Mouse (Mus musculus) colon, adult 2 months (tissue): Measurements from ENCODE around the gene Zfp60. TPM values are rescaled to one million over a fixed set of nuclear protein-coding genes. Genes with fewer than 3 reads are reported as not detected.

Source experiments
- polyA plus RNA-seq: library from polyadenylated mRNA; depleted of rRNA; stranded (reverse); fragments of >200 nt; gene quantifications from 2 replicates; pipeline ENCODE4 v1.2.3, GENCODE M21; 2012; rRNA removed

The Zfp60 gene
- polyA plus RNA-seq, result 0.73 and 1.0 TPM in 2 replicates

GRCm38 (mm10) chr7:27731281-27731883 lies at the start of gene Zfp60:
Gene Zfp60 (plus strand): TSS chr7:27731389.

DNA sequence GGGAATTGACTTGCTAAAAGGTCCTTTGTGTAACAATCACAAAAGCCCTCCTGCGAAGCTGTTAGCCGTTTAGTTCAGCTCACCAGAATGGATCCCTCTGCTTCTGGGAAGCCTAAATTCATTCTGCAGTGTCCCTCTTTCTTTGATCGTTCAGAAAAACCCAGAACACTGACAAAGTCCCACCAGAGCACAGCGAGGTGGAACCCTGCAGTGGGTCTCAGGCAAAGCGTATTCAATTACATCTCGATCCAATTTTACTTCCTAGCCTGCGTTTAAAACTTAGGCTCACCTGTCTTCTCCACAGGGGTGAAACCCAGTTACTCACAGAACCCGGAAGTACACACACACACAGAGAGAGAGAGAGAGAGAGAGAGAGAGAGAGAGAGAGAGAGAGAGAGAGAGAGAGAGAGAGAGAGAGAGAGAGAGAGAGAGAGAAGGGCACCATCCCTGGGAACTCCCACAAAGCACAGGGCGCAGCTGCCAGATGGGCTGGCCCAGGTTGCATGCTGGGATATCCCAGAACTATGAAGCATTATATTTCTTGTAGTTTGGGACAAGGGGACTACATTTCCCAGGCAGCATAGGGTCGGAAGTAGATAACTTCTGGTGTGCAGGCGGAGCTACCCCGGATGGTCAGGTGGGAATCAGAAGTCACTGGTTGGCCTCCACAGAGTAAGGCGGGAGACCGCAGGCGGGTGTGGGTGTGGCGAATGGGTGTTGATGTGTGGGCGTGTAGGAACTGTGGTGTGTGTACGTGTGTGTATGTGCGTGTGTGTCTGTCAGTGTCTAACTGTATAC lies 42.2 kb upstream of the Zfp60 start, which contains the start of gene Zfp607b:
Gene Zfp607b (plus strand): TSS at position 526 of the 798 bp plus-strand sequence.

Other genes with a start within 250 kb of the Zfp60 start
- gene Sertad1, start 244.5 kb upstream of the Zfp60 start, polyA plus RNA-seq, result 71.5 and 84.1 TPM in 2 replicates
- 1.5 and 2.3 TPM in 2 replicates for gene Prx, start 232.1 kb upstream of the Zfp60 start, polyA plus RNA-seq
- gene Hipk4, start 208.1 kb upstream of the Zfp60 start, polyA plus RNA-seq, result 1.1 and 1.4 TPM in 2 replicates
- gene Pld3, start 178.2 kb upstream of the Zfp60 start, polyA plus RNA-seq, result 108 and 120 TPM in 2 replicates
- gene 2310022A10Rik, start 178.2 kb upstream of the Zfp60 start, polyA plus RNA-seq, result 21.1 and 22.8 TPM in 2 replicates
- gene Akt2, start 139.8 kb upstream of the Zfp60 start, polyA plus RNA-seq, result 42.0 and 45.4 TPM in 2 replicates
- gene Ttc9b, start 77.5 kb upstream of the Zfp60 start, polyA plus RNA-seq, result 0.28 and 0.57 TPM in 2 replicates
- 34.9 and 35.9 TPM in 2 replicates for gene Map3k10, start 56.8 kb upstream of the Zfp60 start, polyA plus RNA-seq
- gene Zfp607b, start 42.0 kb upstream of the Zfp60 start, polyA plus RNA-seq, result 0.08 and 0.20 TPM in 2 replicates
- gene Zfp626, start 75.8 kb downstream of the Zfp60 start, polyA plus RNA-seq, result 0.21 and 0.61 TPM in 2 replicates
- gene Zfp59, start 107.2 kb downstream of the Zfp60 start, polyA plus RNA-seq, result 0.39 and 0.42 TPM in 2 replicates
- gene Zfp607a, start 126.1 kb downstream of the Zfp60 start, polyA plus RNA-seq, result 0.20 and 0.43 TPM in 2 replicates
- gene Zfp974, start 198.1 kb downstream of the Zfp60 start, polyA plus RNA-seq, result 0.73 and 1.2 TPM in 2 replicates
- 0.44 and 0.61 TPM in 2 replicates for gene Zfp780b, start 247.8 kb downstream of the Zfp60 start, polyA plus RNA-seq